Mouse (Mus musculus) lung, adult 2 months (tissue): ENCODE data around the gene Magi2. TPM values are rescaled to one million over a fixed set of nuclear protein-coding genes. Genes with fewer than 3 reads are reported as not detected.

Experiments
- DNase-seq: peaks from one replicate; pipeline ENCODE4 v3.0.0; 2022
- H3K4me1 ChIP-seq: fragments of 200-500 bp; 2 replicates; pipeline ENCODE4 v1.6.1; 2011; ENCODE audit warnings: low read length; ENCODE audit not compliant: control insufficient read depth, insufficient read depth
- H3K4me3 ChIP-seq: fragments of 200-500 bp; replicated peaks from 2 replicates; pipeline ENCODE3; 2011; ENCODE audit warnings: low read depth, mild to moderate bottlenecking, control low read depth, low read length; ENCODE audit errors: extremely low read depth
- CTCF ChIP-seq: fragments of 200-500 bp; IDR thresholded peaks from 2 replicates; pipeline ENCODE4 v1.5.1; 2011; ENCODE audit warnings: mild to moderate bottlenecking, low read length, control low read depth; ENCODE audit not compliant: insufficient read depth
- POLR2A ChIP-seq: fragments of 200-500 bp; IDR thresholded peaks from 2 replicates; pipeline ENCODE4 v1.6.1; 2011; ENCODE audit warnings: low read depth, mild to moderate bottlenecking, control low read depth, low read length, borderline replicate concordance; ENCODE audit errors: extremely low read depth
- WGBS: fragments of 180-500 bp; shearing (Covaris S2); methylation state at CpG from one replicate; pipeline ENCODE4 v1.1.7; 2018; 5-methylcytosine and 5-hydroxymethylcytosine counted together
- polyA plus RNA-seq: library from polyadenylated mRNA; depleted of rRNA; stranded (reverse); fragments of >200 nt; gene quantifications from 2 replicates; pipeline ENCODE4 v1.2.3, GENCODE M21; 2012

Gene Magi2
- polyA plus RNA-seq, 1 experiment, result 2.7 TPM

- H3K4me1 ChIP-seq, result no peaks in the 10 kb centered on the region
- 73% methylated on average over 3 of the region's 3 CpGs for WGBS
- no peak for TF ChIP-seq CTCF
- no peak for TF ChIP-seq POLR2A
- H3K4me3 ChIP-seq, result no peak overlapping the region
- DNase-seq, result no peak
Measured at GRCm38 (mm10) chr5:20330025-20330424, 1103.2 kb downstream of the Magi2 start.

- 47% methylated on average over 4 of the region's 4 CpGs for WGBS
Measured at GRCm38 (mm10) chr5:20332574-20332973, 1105.7 kb downstream of the Magi2 start.

DNA sequence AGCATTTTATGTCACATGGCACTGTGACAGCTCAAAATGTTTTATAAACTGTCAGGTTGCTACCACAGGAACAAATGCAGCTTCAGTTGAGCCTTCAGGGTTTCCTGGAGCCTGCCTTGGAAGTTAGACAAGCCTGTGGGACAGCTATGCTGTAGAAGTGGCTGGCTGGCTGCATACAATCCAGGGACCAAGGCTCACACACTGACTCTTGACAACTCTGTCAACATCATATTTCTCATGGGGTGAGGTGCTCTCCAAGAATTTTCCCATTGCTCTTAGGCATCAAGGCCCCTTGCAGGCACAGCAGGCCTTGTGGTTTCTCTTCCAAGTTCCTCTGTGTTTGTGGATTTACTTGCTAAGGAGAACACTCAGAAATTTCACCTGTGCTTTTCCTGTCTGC lies 1107.7 kb downstream of the Magi2 start:
- TF ChIP-seq POLR2A (no peak), CTCF (no peak)
- H3K4me1 ChIP-seq, result no peaks in the 10 kb centered on the region
- H3K4me3 ChIP-seq, result no peak overlapping the region
- no peak for DNase-seq

More at GRCm38 (mm10) chr5:20332574-20332973, 1105.7 kb downstream of the Magi2 start:
- no peak overlapping the region for H3K4me3 ChIP-seq
- no peaks in the 10 kb centered on the region for H3K4me1 ChIP-seq
- DNase-seq, result no peak
- TF ChIP-seq POLR2A (no peak), CTCF (no peak)

DNA sequence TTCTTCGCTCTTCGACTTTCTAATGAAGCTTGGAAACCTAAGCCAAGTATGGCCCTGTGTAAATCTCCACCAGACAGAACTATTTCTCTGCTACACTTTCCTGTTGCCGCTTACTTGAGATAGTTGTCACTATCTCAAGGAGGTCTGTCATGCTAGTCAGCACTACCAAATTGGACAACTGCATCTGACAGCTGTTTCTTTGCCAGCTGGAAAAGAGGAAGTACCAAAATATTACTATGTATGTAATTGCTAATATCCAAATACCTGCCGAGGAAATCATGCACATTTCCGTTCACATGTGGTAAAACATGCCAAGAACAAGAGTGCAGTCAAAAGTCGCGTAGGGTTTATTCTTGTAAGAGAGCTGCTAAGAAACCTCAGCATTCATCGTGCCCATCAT lies 1126.1 kb downstream of the Magi2 start:
- 80% methylated on average over 8 of the region's 8 CpGs for WGBS
- Histone ChIP-seq H3K4me3 (no peak overlapping the region), H3K4me1 (no peaks in the 10 kb centered on the region)
- no peak for DNase-seq
- no peak for TF ChIP-seq CTCF
- TF ChIP-seq POLR2A, result no peak

DNA sequence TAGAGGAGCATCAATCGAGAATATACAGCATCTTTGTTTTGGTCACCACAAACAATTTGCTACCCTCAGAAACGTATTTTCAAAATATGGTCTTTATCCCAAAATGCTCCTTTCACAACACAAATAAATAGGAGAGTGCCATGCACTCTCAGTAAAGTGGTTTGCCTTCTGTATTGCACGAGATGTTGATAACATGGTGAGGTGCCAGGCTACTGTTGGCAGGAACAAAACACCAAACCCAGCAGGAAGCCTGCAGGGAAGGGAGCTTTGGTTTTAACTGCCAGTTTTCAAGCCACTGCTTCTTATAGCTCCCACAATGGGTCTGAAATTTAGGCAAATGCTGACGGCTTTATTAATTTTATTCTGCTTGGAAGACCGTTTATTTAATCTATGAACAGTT lies 1131.6 kb downstream of the Magi2 start:
- H3K4me3 ChIP-seq, result no peak overlapping the region
- H3K4me1 ChIP-seq, result no peaks in the 10 kb centered on the region
- 57% methylated on average over 5 of the region's 5 CpGs for WGBS
- no peak for TF ChIP-seq CTCF
- TF ChIP-seq POLR2A, result no peak
- no peak for DNase-seq

DNA sequence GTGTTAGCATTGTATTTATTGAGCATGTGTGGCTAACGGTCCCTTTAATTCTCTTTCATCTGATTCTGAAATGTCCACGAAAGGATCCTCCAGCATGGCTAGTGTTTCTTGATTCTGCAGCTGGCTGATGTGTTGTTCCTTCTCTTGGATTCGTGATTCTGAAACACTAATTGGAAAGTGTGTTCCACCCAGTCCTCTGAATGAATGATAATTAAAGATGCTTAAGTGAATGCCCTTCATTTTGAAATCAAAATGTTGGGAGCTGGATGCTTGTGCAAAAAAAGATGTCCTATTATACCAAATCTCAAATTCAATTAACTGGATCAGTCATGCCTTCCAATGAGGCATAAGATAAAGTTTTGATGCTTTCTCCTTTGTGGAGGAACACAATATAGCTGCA lies 1132.2 kb downstream of the Magi2 start:
- no peak for DNase-seq
- 77% methylated on average over 3 of the region's 3 CpGs for WGBS
- no peak overlapping the region for H3K4me3 ChIP-seq
- H3K4me1 ChIP-seq, result no peaks in the 10 kb centered on the region
- TF ChIP-seq CTCF, result no peak
- no peak for TF ChIP-seq POLR2A

DNA sequence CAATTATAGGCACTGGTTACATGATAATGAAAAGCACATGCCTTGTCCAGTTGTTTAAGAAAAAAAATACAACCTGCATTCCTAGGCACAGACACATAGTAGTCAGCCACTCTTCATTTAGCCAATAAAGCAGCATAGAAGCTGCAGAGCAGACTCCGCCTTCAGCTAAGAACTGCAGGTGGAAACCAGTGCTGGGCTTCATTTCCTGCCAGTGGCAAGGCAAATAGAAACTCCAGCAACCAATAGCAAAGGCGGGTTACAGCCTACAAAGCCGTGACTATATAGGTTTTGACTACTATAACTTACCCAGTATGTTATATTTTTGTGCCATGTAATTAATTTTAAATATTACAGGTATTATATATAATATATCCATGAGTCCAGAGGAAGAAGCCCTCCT lies 1135.3 kb downstream of the Magi2 start:
- TF ChIP-seq CTCF (no peak), POLR2A (no peak)
- 74% methylated on average over 3 of the region's 3 CpGs for whole genome bisulfite sequencing
- no peak for DNase-seq
- Histone ChIP-seq H3K4me1 (no peaks in the 10 kb centered on the region), H3K4me3 (no peak overlapping the region)

- Histone ChIP-seq H3K4me3 (no peak overlapping the region), H3K4me1 (no peaks in the 10 kb centered on the region)
- TF ChIP-seq CTCF, result no peak
- no peak for TF ChIP-seq POLR2A
- DNase-seq, result no peak
- WGBS, result 58% methylated on average over 5 of the region's 5 CpGs
Measured at GRCm38 (mm10) chr5:20363216-20363615, 1136.4 kb downstream of the Magi2 start.

- Histone ChIP-seq H3K4me1 (no peaks in the 10 kb centered on the region), H3K4me3 (no peak overlapping the region)
- WGBS, result 72% methylated on average over 1 of the region's 1 CpGs
- DNase-seq, result no peak
- TF ChIP-seq CTCF (no peak), POLR2A (no peak)
Measured at GRCm38 (mm10) chr5:20373586-20373985, 1146.8 kb downstream of the Magi2 start.

- WGBS, result 83% methylated on average over 11 of the region's 11 CpGs
- TF ChIP-seq POLR2A (no peak), CTCF (no peak)
- H3K4me1 ChIP-seq, result no peaks in the 10 kb centered on the region
- DNase-seq, result no peak
- no peak overlapping the region for H3K4me3 ChIP-seq
Measured at GRCm38 (mm10) chr5:20378071-20378800, 1151.4 kb downstream of the Magi2 start.
